Mouse (Mus musculus): ENCODE data around the gene Grm6. TPM values are rescaled to one million over a fixed set of nuclear protein-coding genes. Genes with fewer than 3 reads are reported as not detected.

Grm6 gene
- not detected in 2 replicates for polyA plus RNA-seq (2014; fragmentation: Nextera tagmentation; extraction: Ambion mirVana)

GRCm38 (mm10) chr11:50850177-50850735 is at the start of gene Grm6:
Grm6 (plus strand) TSS chr11:50850685.
- Histone ChIP-seq H3K4me1 (replicated peaks; ENCODE audit: control insufficient read depth, insufficient read depth, low read length) (peaks cover 9% of the 10 kb centered on the region), H3K4me2 (ENCODE audit: low read depth, low read length, severe bottlenecking) (peak within 1 kb of the TSS; percentile 75), H3K27me3 (ENCODE audit: control insufficient read depth, insufficient read depth, low read length) (peaks cover 48% of the 10 kb centered on the region), H3K9ac (ENCODE audit: low read length) (0 out of 2 replicates have a peak within 1 kb of the TSS, but pooled peaks have one; percentile 32), H3K36me3 (ENCODE audit: control insufficient read depth, insufficient read depth, low read length) (no peaks in the 10 kb centered on the region), H3K9me3 (ENCODE audit: control insufficient read depth, low read length) (no peaks in the 10 kb centered on the region), H3K4me3 (ENCODE audit: low read depth, low read length) (peak within 1 kb of the TSS; percentile 36), H3K27ac (ENCODE audit: low read depth, low read length) (no peak within 1 kb of the TSS)
- DNase-seq (ENCODE audit: low spot score) (no peak), ATAC-seq (replicated peaks; ENCODE audit: low FRiP score) (no peak)
- 3% methylated on average over 11 of the region's 11 CpGs for WGBS

- Histone ChIP-seq H3K4me3 (ENCODE audit: low read depth, low read length) (no peak overlapping the region), H3K4me1 (replicated peaks; ENCODE audit: control insufficient read depth, insufficient read depth, low read length) (no peaks in the 10 kb centered on the region), H3K36me3 (ENCODE audit: control insufficient read depth, insufficient read depth, low read length) (peaks cover 63% of the 10 kb centered on the region), H3K27me3 (ENCODE audit: control insufficient read depth, insufficient read depth, low read length) (no peaks in the 10 kb centered on the region), H3K4me2 (ENCODE audit: low read depth, low read length, severe bottlenecking) (no peak overlapping the region), H3K27ac (ENCODE audit: low read depth, low read length) (no peak overlapping the region), H3K9me3 (ENCODE audit: control insufficient read depth, low read length) (peaks cover 28% of the 10 kb centered on the region), H3K9ac (ENCODE audit: low read length) (no peak overlapping the region)
- DNase-seq (ENCODE audit: low spot score) (no peak), ATAC-seq (replicated peaks; ENCODE audit: low FRiP score) (no peak)
- WGBS = 97% methylated on average over 4 of the region's 4 CpGs
Measured at GRCm38 (mm10) chr11:50814233-50814632, 36.3 kb upstream of the Grm6 start.

- H3K4me1 ChIP-seq (replicated peaks; ENCODE audit: control insufficient read depth, insufficient read depth, low read length) = peaks cover 4% of the 10 kb centered on the region; the same call in 1 of the 2 replicates
- H3K4me3 ChIP-seq (ENCODE audit: low read depth, low read length) = peak overlapping the region; percentile 78
- H3K27ac ChIP-seq (ENCODE audit: low read depth, low read length) = no peak overlapping the region
- peaks cover 16% of the 10 kb centered on the region for H3K36me3 ChIP-seq (ENCODE audit: control insufficient read depth, insufficient read depth, low read length)
- WGBS = 79% methylated on average over 2 of the region's 2 CpGs
- no peaks in the 10 kb centered on the region for H3K27me3 ChIP-seq (ENCODE audit: control insufficient read depth, insufficient read depth, low read length)
- H3K9ac ChIP-seq (ENCODE audit: low read length) = peak overlapping the region; percentile 85; the same call in 1 of the 2 replicates
- no peaks in the 10 kb centered on the region for H3K9me3 ChIP-seq (ENCODE audit: control insufficient read depth, low read length)
- no peak for ATAC-seq (replicated peaks; ENCODE audit: low FRiP score)
- peak overlapping the region; percentile 88; the same call in 1 of the 2 replicates for H3K4me2 ChIP-seq (ENCODE audit: low read depth, low read length, severe bottlenecking)
- DNase-seq (ENCODE audit: low spot score) = no peak
Measured at GRCm38 (mm10) chr11:50826214-50826613, 24.3 kb upstream of the Grm6 start.

DNA sequence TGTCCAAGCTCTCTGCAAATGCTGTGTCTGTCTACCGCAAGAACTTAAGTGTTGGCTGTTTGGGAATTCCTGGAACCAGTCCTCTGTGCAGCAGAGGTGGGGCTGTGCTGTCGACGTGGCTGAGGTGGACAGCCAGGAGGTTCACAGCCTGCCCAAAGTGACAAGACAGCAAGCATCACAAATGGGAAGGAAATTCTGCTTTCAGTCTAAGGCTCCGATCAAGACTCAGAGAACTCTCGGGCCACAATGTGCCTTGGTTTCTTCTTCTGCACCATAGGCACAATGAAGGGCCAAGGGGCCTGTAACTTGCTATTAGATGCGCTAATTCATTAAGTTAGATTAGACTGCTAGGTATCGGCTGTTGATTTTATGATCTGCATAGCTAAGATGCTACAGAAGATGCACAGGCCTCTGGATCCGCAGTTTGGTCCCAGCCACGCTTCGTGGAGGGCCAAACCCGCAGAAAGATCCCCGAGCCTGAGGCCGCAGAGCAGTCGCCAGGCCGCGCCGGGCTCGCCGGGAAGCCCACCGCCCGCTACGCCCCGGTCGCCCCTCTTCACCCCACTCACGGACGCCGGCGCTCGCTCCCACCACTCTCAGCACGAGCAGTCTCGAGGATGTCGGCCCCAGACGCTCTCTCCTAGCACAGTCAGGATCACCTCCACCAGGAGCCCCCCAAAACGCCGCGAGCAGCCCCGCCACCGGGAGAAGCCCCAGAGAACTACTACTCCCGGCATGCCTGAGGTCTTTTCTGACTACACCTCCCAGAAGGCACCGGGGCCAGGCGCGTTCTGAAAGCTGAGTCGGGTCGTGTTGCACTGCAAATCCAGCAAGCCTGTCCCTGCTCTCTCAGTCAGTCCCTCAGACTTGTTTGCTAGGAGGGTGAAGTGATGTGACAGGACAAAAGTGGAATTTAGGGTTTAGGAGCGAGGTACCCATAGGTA is 23.2 kb upstream of the Grm6 start, which contains the start of gene Zfp354c:
TSS of gene Zfp354c (minus strand) at position 715 of the 944 bp plus-strand sequence.
- Histone ChIP-seq H3K9me3 (ENCODE audit: control insufficient read depth, low read length) (no peaks in the 10 kb centered on the region), H3K4me2 (ENCODE audit: low read depth, low read length, severe bottlenecking) (peak within 1 kb of the TSS; percentile 88), H3K27ac (ENCODE audit: low read depth, low read length) (no peak within 1 kb of the TSS), H3K36me3 (ENCODE audit: control insufficient read depth, insufficient read depth, low read length) (peaks cover 16% of the 10 kb centered on the region), H3K9ac (ENCODE audit: low read length) (peak within 1 kb of the TSS; percentile 85), H3K27me3 (ENCODE audit: control insufficient read depth, insufficient read depth, low read length) (no peaks in the 10 kb centered on the region), H3K4me1 (replicated peaks; ENCODE audit: control insufficient read depth, insufficient read depth, low read length) (peaks cover 4% of the 10 kb centered on the region; the same call in 1 of the 2 replicates), H3K4me3 (ENCODE audit: low read depth, low read length) (peak within 1 kb of the TSS; percentile 78)
- DNase-seq (ENCODE audit: low spot score) = peak; percentile 93
- ATAC-seq (replicated peaks; ENCODE audit: low FRiP score) = peak; percentile 97
- WGBS = 1% methylated on average over 45 of the region's 45 CpGs

DNA sequence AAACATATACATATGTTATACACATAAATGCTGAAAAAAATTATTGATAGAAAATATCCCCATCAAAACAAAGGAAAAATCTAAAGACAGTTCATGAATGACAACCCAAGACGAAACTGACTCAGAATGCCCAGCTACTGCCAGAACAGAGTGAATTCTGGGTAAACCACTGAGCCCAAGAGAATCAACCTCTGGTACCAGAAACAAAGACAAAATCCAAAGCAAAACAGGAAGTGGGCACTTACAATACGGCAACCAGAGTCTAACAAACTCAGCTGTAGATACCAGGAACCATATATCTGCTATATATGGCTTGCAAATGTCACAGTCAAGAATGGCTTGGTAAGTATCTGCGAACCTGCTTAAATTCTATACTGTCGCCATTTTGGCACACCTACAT is 14.8 kb upstream of the Grm6 start:
- H3K36me3 ChIP-seq (ENCODE audit: control insufficient read depth, insufficient read depth, low read length) = no peaks in the 10 kb centered on the region
- no peaks in the 10 kb centered on the region for H3K4me1 ChIP-seq (replicated peaks; ENCODE audit: control insufficient read depth, insufficient read depth, low read length)
- H3K27me3 ChIP-seq (ENCODE audit: control insufficient read depth, insufficient read depth, low read length) = no peaks in the 10 kb centered on the region
- DNase-seq (ENCODE audit: low spot score) (no peak), ATAC-seq (replicated peaks; ENCODE audit: low FRiP score) (no peak)
- H3K4me2 ChIP-seq (ENCODE audit: low read depth, low read length, severe bottlenecking) = no peak overlapping the region
- no peak overlapping the region for H3K27ac ChIP-seq (ENCODE audit: low read depth, low read length)
- H3K4me3 ChIP-seq (ENCODE audit: low read depth, low read length) = no peak overlapping the region
- H3K9me3 ChIP-seq (ENCODE audit: control insufficient read depth, low read length) = peaks cover 5% of the 10 kb centered on the region; the same call in 1 of the 2 replicates
- 88% methylated on average over 4 of the region's 4 CpGs for WGBS
- H3K9ac ChIP-seq (ENCODE audit: low read length) = no peak overlapping the region

DNA sequence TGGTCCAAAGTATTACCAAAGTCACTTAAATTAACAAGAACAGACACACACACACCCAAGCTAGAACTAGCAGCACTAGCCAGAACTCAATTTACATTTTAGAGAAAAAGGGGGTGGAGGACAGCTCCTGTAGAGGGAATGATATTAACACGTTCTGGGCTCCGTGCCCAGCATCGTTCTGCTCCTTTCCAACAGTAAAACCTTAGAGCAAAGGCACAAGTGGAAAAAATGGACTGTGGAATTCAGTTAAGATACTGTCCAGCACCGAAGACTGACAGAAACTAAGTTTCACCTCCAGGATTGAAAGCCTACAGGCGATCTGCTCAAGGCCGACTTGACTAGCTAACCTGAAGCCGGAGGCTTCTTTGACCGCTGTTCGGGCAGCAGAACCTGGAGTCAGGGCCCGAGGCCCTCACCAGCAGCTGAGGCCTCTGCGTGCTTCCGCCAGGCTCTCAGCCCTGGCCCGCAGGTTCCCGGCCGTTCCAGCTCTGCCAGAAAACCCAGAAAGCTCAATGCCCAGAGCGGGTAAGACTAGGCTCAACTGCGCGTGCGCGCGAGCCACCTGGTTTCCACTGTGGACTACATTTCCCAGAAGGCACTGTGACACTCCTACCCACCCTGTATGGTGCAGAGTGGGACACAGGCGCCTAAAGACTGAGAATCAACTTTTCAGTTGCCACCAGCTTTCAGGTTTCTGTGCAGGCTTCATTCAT is 9.3 kb upstream of the Grm6 start, which contains the start of gene Zfp879:
TSS of gene Zfp879 (minus strand) at position 530 of the 713 bp plus-strand sequence.
- Histone ChIP-seq H3K27ac (ENCODE audit: low read depth, low read length) (no peak within 1 kb of the TSS), H3K4me2 (ENCODE audit: low read depth, low read length, severe bottlenecking) (peak within 1 kb of the TSS; percentile 59), H3K36me3 (ENCODE audit: control insufficient read depth, insufficient read depth, low read length) (no peaks in the 10 kb centered on the region), H3K9me3 (ENCODE audit: control insufficient read depth, low read length) (no peaks in the 10 kb centered on the region), H3K4me1 (replicated peaks; ENCODE audit: control insufficient read depth, insufficient read depth, low read length) (no peaks in the 10 kb centered on the region), H3K4me3 (ENCODE audit: low read depth, low read length) (peak within 1 kb of the TSS; percentile 31), H3K9ac (ENCODE audit: low read length) (peak within 1 kb of the TSS; percentile 69), H3K27me3 (ENCODE audit: control insufficient read depth, insufficient read depth, low read length) (no peaks in the 10 kb centered on the region)
- 27% methylated on average over 22 of the region's 22 CpGs for WGBS
- ATAC-seq (replicated peaks; ENCODE audit: low FRiP score) = peak; percentile 96
- peak; percentile 95 for DNase-seq (ENCODE audit: low spot score)

DNA sequence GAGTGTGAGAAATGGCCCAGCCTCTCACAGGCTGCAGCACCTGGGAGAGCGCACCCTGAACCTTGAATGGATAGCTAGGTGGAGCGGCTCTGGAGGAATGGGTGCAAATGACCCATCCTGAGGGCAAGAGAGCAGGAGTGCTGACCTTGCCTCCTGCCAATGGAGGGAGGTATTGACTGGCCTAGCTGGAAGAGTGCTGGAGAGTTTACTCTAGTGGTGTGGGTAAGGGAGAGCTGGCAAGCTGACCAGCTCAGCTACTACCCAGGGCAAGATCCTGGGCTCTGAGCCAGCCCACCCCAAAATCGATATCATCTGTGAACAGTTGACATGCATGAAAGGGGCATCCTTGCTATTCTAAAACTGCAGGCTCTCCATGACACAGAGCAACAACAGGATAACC is 4.5 kb upstream of the Grm6 start:
- Histone ChIP-seq H3K36me3 (ENCODE audit: control insufficient read depth, insufficient read depth, low read length) (no peaks in the 10 kb centered on the region), H3K4me2 (ENCODE audit: low read depth, low read length, severe bottlenecking) (no peak overlapping the region), H3K9me3 (ENCODE audit: control insufficient read depth, low read length) (no peaks in the 10 kb centered on the region), H3K9ac (ENCODE audit: low read length) (no peak overlapping the region), H3K4me1 (replicated peaks; ENCODE audit: control insufficient read depth, insufficient read depth, low read length) (peaks cover 5% of the 10 kb centered on the region), H3K27me3 (ENCODE audit: control insufficient read depth, insufficient read depth, low read length) (peaks cover 26% of the 10 kb centered on the region), H3K27ac (ENCODE audit: low read depth, low read length) (no peak overlapping the region), H3K4me3 (ENCODE audit: low read depth, low read length) (no peak overlapping the region)
- 92% methylated on average over 3 of the region's 3 CpGs for WGBS
- DNase-seq (ENCODE audit: low spot score) (no peak), ATAC-seq (replicated peaks; ENCODE audit: low FRiP score) (no peak)

GRCm38 (mm10) chr11:50847047-50847446 is 3.4 kb upstream of the Grm6 start:
- H3K9me3 ChIP-seq (ENCODE audit: control insufficient read depth, low read length) = no peaks in the 10 kb centered on the region
- peaks cover 9% of the 10 kb centered on the region for H3K4me1 ChIP-seq (replicated peaks; ENCODE audit: control insufficient read depth, insufficient read depth, low read length)
- ATAC-seq (replicated peaks; ENCODE audit: low FRiP score) (no peak), DNase-seq (ENCODE audit: low spot score) (peak; percentile 29)
- no peak overlapping the region for H3K27ac ChIP-seq (ENCODE audit: low read depth, low read length)
- WGBS = 74% methylated on average over 5 of the region's 5 CpGs
- no peak overlapping the region for H3K9ac ChIP-seq (ENCODE audit: low read length)
- no peak overlapping the region for H3K4me2 ChIP-seq (ENCODE audit: low read depth, low read length, severe bottlenecking)
- H3K36me3 ChIP-seq (ENCODE audit: control insufficient read depth, insufficient read depth, low read length) = no peaks in the 10 kb centered on the region
- H3K4me3 ChIP-seq (ENCODE audit: low read depth, low read length) = no peak overlapping the region
- peaks cover 37% of the 10 kb centered on the region for H3K27me3 ChIP-seq (ENCODE audit: control insufficient read depth, insufficient read depth, low read length)

All from forebrain, embryonic 11.5 days (tissue).